Mouse (Mus musculus) cortical plate, adult 2 months (tissue): ENCODE results near the gene Cacna1d. TPM values are rescaled to one million over a fixed set of nuclear protein-coding genes. Genes with fewer than 3 reads are reported as not detected.

Experiments
- H3K27ac ChIP-seq: fragments of 200-500 bp; 2 replicates; pipeline ENCODE4 v1.5.1; 2012; ENCODE audit warnings: low read length, control low read depth, inconsistent platforms; ENCODE audit not compliant: insufficient read depth
- H3K4me1 ChIP-seq: fragments of 200-500 bp; 2 replicates; pipeline ENCODE4 v1.6.1; 2011; ENCODE audit warnings: low read length; ENCODE audit not compliant: control insufficient read depth, insufficient read depth
- H3K4me3 ChIP-seq: fragments of 200-500 bp; 2 replicates; pipeline ENCODE4 v1.5.1; 2011; ENCODE audit warnings: mild to moderate bottlenecking, low read length, control low read depth; ENCODE audit not compliant: insufficient read depth
- CTCF ChIP-seq: fragments of 200-500 bp; IDR thresholded peaks from 2 replicates; pipeline ENCODE4 v1.5.1; 2011; ENCODE audit warnings: mild to moderate bottlenecking, control low read depth, low read length; ENCODE audit not compliant: insufficient read depth; ENCODE audit errors: extremely low read depth
- POLR2A ChIP-seq: fragments of 200-500 bp; IDR thresholded peaks from 2 replicates; pipeline ENCODE4 v1.6.1; 2011; ENCODE audit warnings: mild to moderate bottlenecking, low read length, control low read depth; ENCODE audit not compliant: insufficient read depth; ENCODE audit errors: extremely low read depth
- polyA plus RNA-seq: library from polyadenylated mRNA; depleted of rRNA; stranded (reverse); fragments of >200 nt; gene quantifications from 2 replicates; pipeline ENCODE4 v1.2.3, GENCODE M21; 2012

Gene Cacna1d
- polyA plus RNA-seq, 1 experiment = 53.4 TPM

DNA sequence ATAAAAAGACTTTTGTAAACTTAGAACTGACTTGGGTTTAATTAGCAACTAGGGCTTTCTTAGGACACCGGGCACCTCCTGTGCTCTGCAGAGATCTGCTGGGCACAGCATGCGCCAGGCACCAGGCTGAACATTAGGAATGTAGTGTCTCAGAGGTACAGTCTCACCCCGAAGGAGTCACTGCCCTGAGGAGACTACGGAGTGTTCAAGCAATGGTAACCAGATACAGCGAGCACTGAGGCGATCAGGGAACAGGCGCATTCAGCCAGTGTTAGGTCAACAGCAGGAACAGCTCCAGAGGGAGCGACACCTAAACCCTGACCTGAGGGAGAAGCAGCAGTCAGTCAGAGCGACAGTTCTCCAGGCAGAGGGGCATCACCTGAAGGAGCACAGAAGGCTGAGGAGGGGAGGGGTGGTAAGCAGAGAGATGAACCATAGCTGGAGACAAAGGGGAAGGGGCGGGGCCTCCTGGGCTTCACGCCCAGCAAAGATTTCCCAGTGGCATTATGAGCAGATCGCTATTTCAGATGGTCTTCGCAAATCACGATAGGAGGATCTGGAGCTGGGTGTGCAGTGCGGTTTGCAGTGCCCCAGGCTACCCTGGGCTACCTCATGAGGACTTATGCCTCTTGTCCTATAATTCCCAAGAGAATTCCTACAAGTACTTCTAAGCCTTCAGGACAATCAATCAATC, 413.0 kb downstream of the Cacna1d start:
- H3K27ac ChIP-seq = no peak overlapping the region
- H3K4me1 ChIP-seq = no peaks in the 10 kb centered on the region
- no peak overlapping the region for H3K4me3 ChIP-seq
- TF ChIP-seq CTCF = no peak
- no peak for TF ChIP-seq POLR2A

DNA sequence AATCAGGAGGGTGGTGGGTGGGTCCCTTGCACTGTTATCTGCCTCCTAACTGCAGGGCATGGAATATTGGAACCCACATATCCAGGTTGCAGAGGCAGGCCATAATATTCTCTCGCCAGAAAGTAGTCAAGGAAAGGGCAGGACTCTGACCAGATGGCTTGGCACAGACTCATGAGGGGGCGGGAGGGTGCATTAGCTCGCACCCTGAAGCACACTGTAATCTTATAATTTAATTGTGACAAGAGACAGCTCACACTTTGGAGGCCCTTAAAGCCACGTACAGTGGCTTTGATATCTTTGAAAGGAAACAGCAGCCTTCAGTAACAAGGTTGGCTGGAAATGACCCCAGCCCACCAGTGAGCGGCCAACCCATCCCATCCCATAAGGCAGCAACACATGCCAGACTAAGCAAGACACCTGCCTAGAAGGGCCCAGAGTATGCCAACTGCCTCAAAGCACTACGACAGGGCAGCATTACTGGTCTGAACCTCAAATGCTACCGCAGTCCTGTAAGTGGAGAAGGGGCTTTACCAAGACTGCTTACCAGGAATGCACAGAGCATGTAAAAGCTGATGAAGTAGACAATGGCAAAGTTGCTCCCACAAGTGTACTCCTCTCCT, 415.9 kb downstream of the Cacna1d start:
- TF ChIP-seq CTCF (no peak), POLR2A (no peak)
- H3K4me3 ChIP-seq = no peak overlapping the region
- H3K27ac ChIP-seq = no peak overlapping the region

DNA sequence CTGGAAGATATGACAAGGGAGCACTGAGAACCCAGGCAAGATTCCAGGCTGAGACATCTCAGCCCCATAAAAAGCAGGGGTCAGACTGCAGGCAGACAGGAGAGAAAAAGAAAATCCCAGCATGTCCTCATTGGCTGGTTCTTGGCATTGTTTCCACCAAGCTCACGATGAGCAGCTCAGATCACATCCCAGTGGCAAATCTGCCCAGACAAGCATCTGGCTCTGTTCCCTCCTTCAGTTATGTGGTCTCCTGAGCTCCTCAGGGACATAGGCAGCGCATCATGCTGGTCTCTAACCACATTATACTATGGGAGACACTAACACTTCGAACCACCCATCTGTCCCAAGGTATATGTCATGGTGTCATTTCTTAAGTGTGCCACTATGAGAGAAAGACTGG, 422.7 kb downstream of the Cacna1d start:
- no peak overlapping the region for H3K4me3 ChIP-seq
- TF ChIP-seq POLR2A (no peak), CTCF (no peak)
- H3K27ac ChIP-seq = no peak overlapping the region
- H3K4me1 ChIP-seq = no peaks in the 10 kb centered on the region; the same call in 1 of the 2 replicates

More for the DNA sequence above, 415.9 kb downstream of the Cacna1d start:
- no peaks in the 10 kb centered on the region for H3K4me1 ChIP-seq

DNA sequence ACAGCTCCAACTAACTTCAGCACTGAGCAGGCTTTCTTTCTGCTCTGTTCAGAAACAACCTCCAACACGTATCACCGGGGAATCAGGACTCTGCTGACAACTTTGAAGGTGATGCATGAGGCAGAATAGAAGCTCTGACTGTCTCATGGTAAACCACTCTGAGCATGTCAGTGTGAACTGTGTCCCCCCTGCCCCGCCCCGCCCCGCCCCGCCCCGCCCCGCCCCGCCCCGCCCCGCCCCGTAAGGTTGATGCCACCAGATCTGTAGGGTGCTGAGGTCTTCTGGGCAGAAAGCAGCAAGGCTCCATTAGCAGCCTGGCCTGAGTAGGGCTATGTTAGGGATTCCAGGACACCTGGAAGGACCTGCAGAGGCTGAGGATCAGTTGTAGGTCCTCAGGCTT, 424.5 kb downstream of the Cacna1d start:
- Histone ChIP-seq H3K4me3 (no peak overlapping the region), H3K27ac (no peak overlapping the region), H3K4me1 (peaks cover 2% of the 10 kb centered on the region; the same call in 1 of the 2 replicates)
- TF ChIP-seq CTCF (no peak), POLR2A (no peak)

DNA sequence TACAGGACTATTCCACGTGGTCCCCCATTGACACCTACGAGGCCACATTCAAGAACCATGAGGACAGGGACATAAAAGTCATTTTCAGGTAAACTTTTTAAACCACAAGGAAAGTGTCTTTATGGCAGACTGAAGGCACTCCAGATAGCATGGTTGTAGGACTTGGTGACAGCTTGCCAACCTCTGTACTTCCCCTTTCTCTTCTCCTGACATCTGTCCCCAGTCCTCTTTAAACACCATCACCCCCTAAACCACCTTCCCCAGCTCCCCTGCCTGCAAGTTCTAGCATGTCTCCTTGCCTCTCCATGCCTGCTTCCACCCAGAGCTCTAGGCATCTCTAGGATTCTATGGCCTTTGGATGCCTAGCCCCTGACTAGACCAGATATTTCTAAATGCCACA, 426.4 kb downstream of the Cacna1d start:
- TF ChIP-seq CTCF (no peak), POLR2A (no peak)
- Histone ChIP-seq H3K4me3 (no peak overlapping the region), H3K4me1 (peaks cover 2% of the 10 kb centered on the region; the same call in 1 of the 2 replicates), H3K27ac (no peak overlapping the region)

DNA sequence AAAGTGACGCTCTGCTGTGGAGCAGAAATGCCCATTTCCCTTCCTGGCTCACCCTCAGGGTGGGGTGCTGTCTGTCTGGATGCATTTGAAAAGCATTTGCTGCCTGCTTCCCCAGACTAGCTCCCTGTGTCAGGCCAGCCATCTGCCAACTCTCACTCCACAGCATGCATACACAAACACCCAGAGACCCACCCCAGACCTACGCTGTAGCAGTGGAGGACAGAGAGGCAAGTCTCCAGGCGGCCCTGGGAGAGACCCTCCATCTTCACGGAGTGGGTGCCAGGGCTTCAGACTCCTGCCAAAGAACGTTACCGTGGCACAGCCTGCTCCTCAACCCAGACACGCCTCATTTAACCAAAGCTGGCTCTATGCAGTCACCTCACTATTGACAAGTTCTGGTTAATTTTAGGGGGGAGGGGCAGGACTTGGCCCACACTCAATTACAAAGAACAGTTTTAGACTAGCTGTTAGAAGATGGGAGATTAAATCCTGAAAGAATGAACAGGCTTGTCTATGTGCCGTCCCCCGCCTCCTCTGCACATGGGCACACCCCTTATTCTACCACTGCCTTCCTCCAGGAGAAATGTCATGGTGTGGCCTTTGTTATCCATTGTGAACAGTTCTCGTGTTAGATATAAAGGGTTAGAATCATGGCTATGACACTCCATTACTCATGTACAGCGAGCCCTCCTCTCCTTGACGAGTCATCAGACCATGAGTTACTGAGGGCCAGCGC, 435.1 kb downstream of the Cacna1d start:
- TF ChIP-seq POLR2A (no peak), CTCF (no peak)
- Histone ChIP-seq H3K4me3 (no peak overlapping the region), H3K27ac (no peak overlapping the region), H3K4me1 (no peaks in the 10 kb centered on the region)

DNA sequence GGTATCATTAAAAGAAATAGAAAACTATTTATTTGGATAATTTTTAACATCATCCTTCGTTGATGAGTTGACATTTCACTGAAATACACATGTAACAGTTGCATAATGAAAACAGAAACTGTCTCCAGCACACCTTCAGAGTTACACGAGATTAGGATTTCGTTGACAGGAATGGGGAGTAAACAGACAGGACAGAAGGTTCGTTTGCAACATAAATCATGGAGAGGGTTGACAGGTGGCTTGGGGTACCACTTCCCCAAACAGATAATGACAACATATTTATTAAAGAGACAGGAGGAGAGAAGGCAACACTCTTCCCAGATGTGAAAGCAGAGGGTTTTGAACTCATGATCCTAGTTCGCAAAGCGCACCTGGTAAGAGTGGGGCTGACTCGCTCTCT, 436.3 kb downstream of the Cacna1d start:
- TF ChIP-seq POLR2A = no peak
- H3K4me1 ChIP-seq = no peaks in the 10 kb centered on the region
- H3K4me3 ChIP-seq = no peak overlapping the region
- no peak overlapping the region for H3K27ac ChIP-seq

DNA sequence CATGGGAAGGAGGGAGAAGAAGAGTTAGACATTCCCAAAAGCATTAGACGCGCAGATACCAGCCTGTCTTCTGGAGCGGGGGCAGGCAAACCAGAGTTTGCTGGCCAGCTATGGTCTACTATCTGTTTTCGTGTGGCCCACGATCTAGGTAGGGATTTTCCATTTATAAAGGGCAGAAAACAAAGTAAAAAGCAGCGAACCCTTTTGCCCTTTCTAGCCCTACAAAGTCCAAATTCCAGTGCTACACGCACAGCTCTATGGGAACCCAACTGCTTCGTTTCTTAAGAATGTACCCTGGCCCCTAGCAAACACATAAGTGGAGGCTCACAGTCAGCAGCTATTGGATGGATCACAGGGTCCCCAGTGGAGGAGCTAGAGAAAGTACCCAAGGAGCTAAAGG, 441.0 kb downstream of the Cacna1d start:
- TF ChIP-seq CTCF = no peak
- no peak for TF ChIP-seq POLR2A
- no peaks in the 10 kb centered on the region for H3K4me1 ChIP-seq
- H3K27ac ChIP-seq = no peak overlapping the region
- no peak overlapping the region for H3K4me3 ChIP-seq

DNA sequence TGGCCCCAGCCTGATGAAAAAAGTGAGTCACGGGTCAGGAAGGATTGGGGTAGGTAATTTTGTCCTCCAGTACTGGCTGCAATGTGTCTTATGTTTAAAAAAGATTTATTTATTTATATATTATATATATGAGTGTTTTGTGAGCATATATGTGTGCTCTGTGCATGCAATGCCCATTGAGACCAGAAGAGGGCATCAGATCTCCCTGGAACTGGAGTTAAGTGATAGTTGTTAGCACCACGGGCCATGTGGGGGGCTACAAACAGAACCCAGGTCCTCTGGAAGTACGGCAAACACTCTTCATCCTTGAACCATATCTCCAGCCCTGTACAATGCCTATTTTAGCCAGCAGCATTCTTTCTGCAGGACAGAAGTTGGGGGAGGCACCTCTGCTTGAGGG, 443.2 kb downstream of the Cacna1d start:
- no peak overlapping the region for H3K4me3 ChIP-seq
- TF ChIP-seq POLR2A (no peak), CTCF (peak; percentile 21; the same call in 1 of the 2 replicates)
- H3K4me1 ChIP-seq = no peaks in the 10 kb centered on the region
- H3K27ac ChIP-seq = no peak overlapping the region

DNA sequence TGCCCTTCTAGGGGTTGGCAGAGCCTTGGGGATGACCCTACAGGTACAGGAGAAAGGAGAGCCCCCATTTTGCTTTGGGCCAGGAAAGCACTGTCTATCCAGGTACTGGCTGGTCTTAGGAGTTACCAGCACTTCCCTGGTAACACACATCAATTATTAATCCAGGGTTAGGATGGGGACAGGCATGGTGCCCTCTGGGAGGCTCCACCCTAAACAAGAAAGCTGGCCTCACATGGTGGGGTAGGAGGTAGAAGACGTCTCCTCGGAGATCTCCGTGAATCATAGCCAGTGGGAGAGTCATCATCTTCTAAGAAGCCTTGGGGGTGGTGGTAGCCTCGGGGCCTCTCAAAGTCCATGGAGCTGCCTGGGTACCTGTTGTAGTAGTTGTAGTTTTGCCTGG, 444.3 kb downstream of the Cacna1d start:
- H3K4me3 ChIP-seq = no peak overlapping the region
- H3K4me1 ChIP-seq = no peaks in the 10 kb centered on the region
- H3K27ac ChIP-seq = no peak overlapping the region
- TF ChIP-seq POLR2A (no peak), CTCF (no peak)
